Mouse (Mus musculus): ENCODE data around the gene Pacs1.
A peak's percentile ranks its signal among the peaks of the same experiment; 100 is the strongest.

DNA sequence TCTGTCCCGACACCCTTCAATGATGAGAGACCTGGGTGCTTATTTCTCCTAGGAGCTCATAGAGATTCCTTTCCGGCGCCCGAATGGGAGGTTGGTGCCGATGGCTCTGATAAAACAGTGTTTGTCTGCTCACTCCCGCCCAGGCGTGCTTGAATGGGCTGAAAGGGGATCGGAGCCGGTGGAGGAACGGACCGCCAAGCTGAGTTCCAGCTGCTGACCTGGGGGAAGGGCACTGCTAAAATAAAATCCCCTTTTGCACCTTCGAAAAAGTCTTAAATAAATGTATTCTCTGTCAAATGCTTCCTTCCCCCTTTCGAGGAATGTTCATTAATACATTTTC is 22.8 kb upstream of the Pacs1 start:
- TF ChIP-seq CTCF (IDR thresholded peaks at IDR 0.05; ENCODE audit: insufficient read depth, low read depth, low read length) (0 out of 2 replicates have a peak, but pooled peaks have one; percentile 3), POLR2A (IDR thresholded peaks at IDR 0.05; ENCODE audit: insufficient read depth, low read depth, low read length) (no peak)
